Mouse (Mus musculus) spleen, postnatal 36 days (tissue): ENCODE measurements around the gene Itgav.

Experiments used
- DNase-seq, 2 experiments: peaks; one replicate each; pipeline ENCODE4 v3.0.0; 2022; ENCODE audit warnings: low spot score in 2 of 2, mixed read lengths in 1 of 2

Gene Itgav

GRCm38 (mm10) chr2:83744276-83744952 is 20.2 kb downstream of the Itgav start:
- DNase-seq = no peak

- DNase-seq = no peak
Measured at GRCm38 (mm10) chr2:83745257-83745656, 21.1 kb downstream of the Itgav start.

GRCm38 (mm10) chr2:83748581-83749118 is 24.5 kb downstream of the Itgav start:
- DNase-seq = no peak

- no peak for DNase-seq
Measured at GRCm38 (mm10) chr2:83753008-83753407, 28.8 kb downstream of the Itgav start.

DNA sequence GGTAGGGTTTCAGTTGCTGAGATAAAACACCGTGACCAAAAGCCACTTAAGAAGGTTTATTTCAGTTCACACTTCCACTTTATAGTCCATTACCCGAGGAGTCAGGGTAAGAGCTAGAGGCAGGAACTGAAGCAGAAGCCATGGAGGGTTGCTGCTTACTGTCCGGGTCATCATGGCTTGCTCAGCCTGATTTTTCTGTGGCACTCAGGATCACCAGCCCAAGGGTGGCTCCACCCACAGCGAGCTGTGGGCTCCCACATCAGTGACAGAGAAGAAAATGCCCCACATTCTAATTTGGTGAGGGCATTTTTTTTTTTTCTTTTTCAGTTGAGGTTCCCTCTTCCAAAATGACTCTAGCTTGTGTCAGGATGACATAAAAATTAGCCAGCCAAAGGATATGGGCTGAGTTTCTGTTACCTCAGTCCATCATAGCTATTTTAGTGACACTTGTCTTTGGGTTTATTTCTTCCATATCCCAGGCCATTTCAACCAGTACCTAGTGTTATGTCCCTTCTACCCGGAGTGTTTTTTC is 30.2 kb downstream of the Itgav start:
- DNase-seq = no peak

- DNase-seq = no peak
Measured at GRCm38 (mm10) chr2:83758606-83759215, 34.5 kb downstream of the Itgav start.

DNA sequence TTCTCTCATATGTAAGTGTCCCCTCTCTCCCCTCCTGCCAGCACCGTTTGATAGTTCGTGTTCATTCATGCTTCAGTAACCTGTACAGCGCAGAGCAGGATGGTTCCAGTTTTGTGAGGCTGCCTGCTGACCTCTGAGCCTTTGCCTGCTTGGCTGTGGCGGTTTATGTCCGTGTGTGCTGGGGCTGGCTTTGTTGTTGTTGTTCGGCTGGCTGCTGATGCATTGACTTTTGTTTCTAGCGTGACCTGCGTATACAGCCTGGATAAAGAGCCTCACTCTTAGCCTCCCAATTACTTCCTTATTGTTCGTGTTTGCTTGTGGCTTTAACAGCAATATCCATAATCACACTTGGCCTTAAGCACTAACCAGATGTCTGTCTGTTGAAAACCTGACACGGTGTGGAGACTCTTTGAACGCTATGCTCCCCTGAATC is 35.0 kb downstream of the Itgav start:
- DNase-seq = no peak

DNA sequence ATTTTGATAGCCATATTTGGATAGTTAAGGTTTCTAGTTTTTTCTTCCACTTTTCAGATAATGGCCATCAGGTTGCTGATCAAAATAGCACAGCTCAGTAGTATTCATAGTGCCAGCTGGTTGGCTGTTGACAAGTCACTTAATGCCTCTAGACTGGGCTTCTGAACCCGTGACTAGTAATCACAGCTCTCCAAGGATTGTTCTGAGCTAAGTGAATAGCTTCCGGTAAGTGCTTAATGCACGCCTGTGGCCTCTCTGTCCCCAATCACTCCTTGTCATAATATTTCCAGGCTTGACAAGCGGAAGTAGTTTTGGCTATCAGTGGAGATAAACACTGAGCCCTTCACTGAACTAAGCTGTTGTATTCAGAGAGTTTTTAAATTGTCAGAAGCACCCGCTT is 35.5 kb downstream of the Itgav start:
- no peak for DNase-seq

DNA sequence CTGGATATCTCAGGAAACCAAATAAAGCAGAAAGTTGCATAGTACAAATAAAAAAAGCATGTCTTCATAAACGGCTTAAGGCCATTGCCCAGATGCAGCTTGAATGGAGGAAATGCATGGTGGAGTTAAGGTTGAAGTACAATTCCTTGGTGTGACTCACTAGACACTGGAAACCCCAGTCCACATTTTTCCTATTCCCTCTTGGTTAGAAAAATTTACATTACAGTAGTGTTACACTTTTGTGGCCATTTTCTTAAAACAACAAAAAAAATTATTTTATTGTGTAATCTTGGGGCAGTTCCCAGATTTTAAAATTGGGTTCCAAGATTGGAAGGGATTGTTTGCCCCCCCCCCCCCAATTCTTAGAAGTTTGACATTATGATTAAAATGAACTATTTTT is 35.9 kb downstream of the Itgav start:
- DNase-seq = no peak

GRCm38 (mm10) chr2:83761506-83761905 is 37.3 kb downstream of the Itgav start:
- DNase-seq = no peak

DNA sequence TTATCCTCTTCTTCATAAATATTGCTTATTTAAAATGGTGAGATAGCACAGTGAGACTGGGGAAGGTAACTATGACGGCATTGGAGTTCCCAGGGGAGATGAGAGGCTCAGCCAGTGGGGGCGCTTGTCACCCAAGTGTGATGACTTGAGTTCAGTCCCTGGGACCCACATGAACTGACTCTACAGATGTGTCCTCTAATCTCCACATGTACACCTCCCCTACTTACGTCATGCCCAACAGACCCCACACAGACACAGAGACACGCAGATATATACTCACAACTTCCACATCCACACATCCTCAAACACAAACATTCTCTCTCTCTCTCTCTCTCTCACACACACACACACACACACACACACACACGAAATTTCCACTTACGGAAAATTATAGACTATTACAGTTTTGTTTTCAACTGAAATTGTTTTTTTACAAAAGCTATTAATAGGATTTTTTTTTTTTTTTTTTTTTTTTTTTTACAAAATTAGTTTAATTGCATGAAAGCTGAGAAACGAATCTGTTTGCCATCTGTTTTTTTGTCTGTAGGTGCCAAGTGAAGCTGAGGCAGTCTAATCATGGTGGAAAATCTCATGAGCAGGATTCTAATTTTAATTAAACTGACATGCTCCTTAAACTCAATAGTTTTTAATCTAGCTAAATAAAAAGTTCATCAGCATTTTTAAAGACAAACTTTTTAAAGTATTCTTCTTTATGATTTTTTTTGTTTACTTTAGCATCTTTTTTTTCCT is 38.1 kb downstream of the Itgav start:
- DNase-seq = peak; percentile 50 to 51

DNA sequence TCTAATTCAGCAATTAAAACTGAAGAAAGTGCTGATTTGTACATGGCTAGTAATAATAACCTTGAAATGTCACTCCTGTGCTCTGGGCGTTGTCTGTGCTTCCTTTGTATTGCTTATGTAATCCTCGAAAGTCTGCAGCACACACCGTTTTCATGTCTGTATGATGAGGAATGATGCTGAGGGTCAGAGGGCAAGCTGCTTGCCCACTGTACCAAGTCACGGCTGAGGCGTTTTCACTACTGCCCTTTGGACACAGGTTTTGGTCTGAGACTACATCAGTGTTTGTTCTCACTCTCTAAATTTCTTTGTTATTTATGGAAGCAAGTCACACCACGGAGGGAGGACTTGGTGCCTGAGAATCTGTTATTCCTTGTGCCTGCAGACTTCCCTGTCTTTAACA is 41.9 kb downstream of the Itgav start:
- no peak for DNase-seq

GRCm38 (mm10) chr2:83766878-83767277 is 42.7 kb downstream of the Itgav start:
- no peak for DNase-seq

DNA sequence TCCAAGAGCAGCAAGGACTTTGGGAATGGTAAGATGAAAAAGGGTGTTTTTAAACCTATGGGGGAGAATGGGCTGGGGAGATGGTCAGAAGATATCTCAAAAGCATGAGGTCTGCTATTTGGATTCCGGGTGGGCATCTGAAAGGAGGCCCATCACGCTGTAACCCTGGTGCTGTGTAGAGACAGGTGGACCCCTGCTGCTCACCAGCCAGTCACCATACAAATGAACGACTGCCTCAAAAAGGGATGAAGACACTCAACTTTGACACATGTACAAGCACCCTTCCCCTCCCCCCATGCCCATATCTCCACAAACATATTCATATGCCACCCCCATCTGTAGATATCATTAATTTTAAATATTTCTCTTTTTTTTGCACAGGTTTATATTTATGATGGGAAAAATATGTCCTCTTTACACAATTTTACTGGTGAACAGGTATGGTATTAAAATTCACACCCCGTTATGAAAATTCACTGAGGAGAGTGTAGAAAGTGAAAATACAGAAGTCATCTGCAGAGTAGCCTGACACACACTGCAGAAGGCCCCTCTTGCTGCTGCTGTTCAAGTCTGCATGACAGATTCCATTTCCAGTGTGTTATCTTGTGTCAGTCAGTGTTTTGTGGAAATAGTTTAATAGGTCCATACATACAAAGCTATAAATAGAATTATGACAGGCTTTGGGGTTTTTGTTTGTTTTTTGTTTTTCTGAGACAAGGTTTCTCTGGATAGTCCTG is 44.3 kb downstream of the Itgav start:
- DNase-seq = no peak

GRCm38 (mm10) chr2:83771155-83771812 is 47.1 kb downstream of the Itgav start:
- peak; percentile 46 to 51 for DNase-seq

DNA sequence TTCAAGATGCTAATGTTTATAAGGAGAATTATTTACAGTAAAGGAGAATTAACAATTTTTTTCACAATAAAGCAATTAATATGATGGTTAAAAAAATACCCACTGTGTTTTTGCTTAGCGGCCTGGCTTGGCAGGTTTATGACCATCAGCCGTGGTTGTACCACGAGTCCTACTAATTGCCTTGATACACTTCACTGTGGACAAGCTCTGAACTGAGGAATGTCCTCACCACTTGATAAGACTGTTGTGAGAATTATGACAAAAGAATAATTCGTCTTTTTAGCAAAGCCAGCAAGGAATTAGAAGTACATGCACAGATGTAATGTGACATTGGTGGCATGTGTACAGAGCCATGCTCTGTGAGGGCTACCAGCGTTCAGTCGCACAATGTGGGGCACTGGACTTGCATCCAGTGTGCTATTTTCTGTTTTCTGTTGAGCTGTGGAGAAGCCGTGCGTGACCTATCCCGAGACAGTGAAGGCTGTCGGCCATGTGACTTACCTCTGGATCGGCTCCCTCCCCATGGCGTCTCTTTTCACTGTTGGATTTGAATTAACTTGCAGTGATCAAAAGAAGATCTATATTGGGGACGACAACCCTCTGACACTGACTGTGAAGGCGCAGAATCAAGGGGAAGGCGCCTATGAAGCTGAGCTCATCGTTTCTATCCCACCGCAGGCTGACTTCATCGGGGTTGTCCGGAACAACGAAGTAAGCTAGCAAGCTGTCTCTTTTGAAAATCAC is 67.3 kb downstream of the Itgav start:
- DNase-seq = no peak

DNA sequence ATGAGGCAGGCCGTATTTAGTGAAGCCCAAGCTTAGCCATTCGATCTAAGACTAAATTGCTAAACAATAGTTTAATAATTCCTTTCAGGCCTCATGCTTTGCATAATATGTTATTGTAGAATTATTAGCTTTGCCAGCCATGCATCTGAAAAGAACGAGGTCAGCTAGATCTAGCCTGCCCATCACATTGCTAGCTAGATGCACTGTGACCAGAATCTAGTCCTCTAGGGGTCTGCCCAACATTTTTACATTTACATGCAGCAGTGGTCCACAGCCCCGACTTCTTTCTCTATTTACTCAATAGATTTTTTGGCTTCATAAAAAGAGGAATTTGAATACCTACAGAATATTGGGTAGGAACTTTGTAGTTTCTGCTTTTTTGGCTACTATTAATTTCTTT is 67.9 kb downstream of the Itgav start:
- DNase-seq = no peak

DNA sequence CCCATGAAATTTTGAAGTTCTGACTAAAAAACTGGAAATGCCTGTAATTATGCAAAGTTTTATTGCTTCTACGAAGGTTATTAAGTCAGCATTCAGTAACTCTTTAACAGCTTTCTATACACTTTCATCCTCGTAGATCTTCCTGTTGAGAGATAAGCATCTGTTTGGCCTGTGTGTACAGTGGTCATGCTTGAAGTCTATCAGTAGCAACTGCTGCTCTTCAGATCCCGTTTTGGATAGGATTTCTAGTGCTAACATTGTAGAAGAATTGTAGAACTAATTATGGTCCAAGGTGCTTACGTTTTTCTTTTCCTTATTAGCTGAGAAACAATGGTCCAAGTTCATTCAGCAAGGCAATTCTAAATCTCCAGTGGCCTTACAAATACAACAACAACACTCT is 71.6 kb downstream of the Itgav start:
- no peak for DNase-seq

GRCm38 (mm10) chr2:83797902-83798497 is 73.8 kb downstream of the Itgav start:
- DNase-seq = no peak
